Mouse (Mus musculus) cerebellum, adult 2 months (tissue): ENCODE measurements around the gene 4930578C19Rik. TPM values are rescaled to one million over a fixed set of nuclear protein-coding genes. Genes with fewer than 3 reads are reported as not detected.
"Not testable (repeated sequence)": the region's sequence is repeated elsewhere in the genome, so short reads cannot be mapped to it uniquely, and the experiment has no call there.

Source experiments
- DNase-seq, 2 experiments: peaks; one replicate each; pipeline ENCODE4 v3.0.0; 2021
- H3K27ac ChIP-seq: fragments of 200-500 bp; 2 replicates; pipeline ENCODE4 v1.5.1; 2012; ENCODE audit warnings: low read length, control low read depth, inconsistent platforms; ENCODE audit not compliant: insufficient read depth
- H3K27me3 ChIP-seq: fragments of 200-500 bp; 2 replicates; pipeline ENCODE4 v1.6.1; 2012; ENCODE audit warnings: inconsistent platforms, mild to moderate bottlenecking, low read length, moderate library complexity; ENCODE audit not compliant: control insufficient read depth, insufficient read depth
- H3K4me1 ChIP-seq: fragments of 200-500 bp; 2 replicates; pipeline ENCODE4 v1.6.1; 2011; ENCODE audit warnings: low read length; ENCODE audit not compliant: control insufficient read depth, insufficient read depth
- H3K4me3 ChIP-seq: fragments of 200-500 bp; replicated peaks from 2 replicates; pipeline ENCODE3; 2011; ENCODE audit warnings: mild to moderate bottlenecking, low read depth, low read length, control low read depth; ENCODE audit not compliant: insufficient read depth
- CTCF ChIP-seq: fragments of 200-500 bp; IDR thresholded peaks from 2 replicates; pipeline ENCODE4 v1.5.1; 2011; ENCODE audit warnings: low read depth, mild to moderate bottlenecking, control low read depth, low read length, moderate library complexity, borderline replicate concordance; ENCODE audit not compliant: insufficient read depth
- POLR2A ChIP-seq: fragments of 200-500 bp; IDR thresholded peaks from 2 replicates; pipeline ENCODE4 v1.6.1; 2011; ENCODE audit warnings: low read length, control low read depth, borderline replicate concordance; ENCODE audit not compliant: insufficient read depth
- WGBS: fragments of 180-500 bp; shearing (Covaris S2); methylation state at CpG from one replicate; pipeline ENCODE4 v1.1.7; 2018; 5-methylcytosine and 5-hydroxymethylcytosine counted together
- polyA plus RNA-seq: library from polyadenylated mRNA; depleted of rRNA; stranded (reverse); fragments of >200 nt; gene quantifications from 2 replicates; pipeline ENCODE4 v1.2.3, GENCODE M21; 2012

The 4930578C19Rik gene
- polyA plus RNA-seq, 1 experiment, result 1.2 TPM

DNA sequence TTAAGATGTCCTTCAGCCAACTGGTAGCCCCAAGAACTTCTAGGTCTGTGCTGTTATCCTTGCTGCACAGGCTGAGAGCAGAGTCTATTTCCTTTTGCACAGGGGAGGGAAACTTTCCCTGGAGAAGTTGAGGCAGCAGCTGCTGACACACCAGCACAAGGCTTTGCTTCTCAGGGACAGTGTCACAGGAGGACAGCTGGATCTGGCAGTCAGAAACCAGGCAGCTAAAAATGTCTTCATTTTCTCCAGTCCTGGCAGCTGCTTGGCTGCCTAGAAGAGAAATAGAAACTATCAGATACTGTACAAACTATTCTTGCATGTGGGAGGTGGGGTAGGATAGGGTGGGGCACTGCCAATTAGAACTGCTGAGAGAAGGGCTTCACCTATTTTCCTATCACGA, 42.2 kb downstream of the 4930578C19Rik start:
- no peak for DNase-seq
- Histone ChIP-seq H3K4me1 (peaks cover 14% of the 10 kb centered on the region; the same call in 1 of the 2 replicates), H3K4me3 (no peak overlapping the region), H3K27ac (0 out of 2 replicates have a peak overlapping the region, but pooled peaks have one; percentile 13), H3K27me3 (no peaks in the 10 kb centered on the region)
- 33% methylated on average over 1 of the region's 1 CpGs for WGBS
- TF ChIP-seq CTCF, result no peak
- no peak for TF ChIP-seq POLR2A

- DNase-seq, result no peak
- Histone ChIP-seq H3K27me3 (no peaks in the 10 kb centered on the region), H3K27ac (no peak overlapping the region), H3K4me3 (no peak overlapping the region), H3K4me1 (peaks cover 3% of the 10 kb centered on the region; the same call in 1 of the 2 replicates)
- TF ChIP-seq POLR2A, result no peak
- no peak for TF ChIP-seq CTCF
- 100% methylated on average over 2 of the region's 2 CpGs for WGBS
Measured at GRCm38 (mm10) chrX:18414560-18414959, 46.6 kb downstream of the 4930578C19Rik start.

- Histone ChIP-seq H3K27ac (peak overlapping the region; percentile 67), H3K4me1 (peaks cover 3% of the 10 kb centered on the region; the same call in 1 of the 2 replicates), H3K4me3 (no peak overlapping the region), H3K27me3 (no peaks in the 10 kb centered on the region)
- no peak for TF ChIP-seq POLR2A
- TF ChIP-seq CTCF, result no peak
- peak; percentile 62 to 76 for DNase-seq
- 28% methylated on average over 10 of the region's 10 CpGs for WGBS
Measured at GRCm38 (mm10) chrX:18411071-18411840, 49.9 kb downstream of the 4930578C19Rik start.

DNA sequence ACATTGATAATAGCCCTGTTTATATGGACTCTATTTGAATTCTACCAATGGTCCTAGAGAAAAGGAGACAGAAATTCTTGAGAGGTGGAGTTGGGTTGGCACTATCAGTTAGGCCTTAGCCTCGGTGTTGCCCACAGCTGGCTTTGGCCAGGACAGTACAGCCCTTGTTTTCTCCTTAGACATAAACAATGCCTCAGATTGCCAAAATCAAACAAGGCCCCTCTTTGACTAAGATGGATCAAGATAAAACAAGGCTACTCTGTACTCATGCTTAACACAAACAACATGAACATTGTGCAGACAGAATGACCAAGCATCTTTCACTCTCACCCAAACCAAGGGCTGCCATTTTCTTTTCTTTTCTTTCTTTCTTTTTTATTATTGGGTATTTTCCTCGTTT, 51.6 kb downstream of the 4930578C19Rik start:
- Histone ChIP-seq H3K27ac (no peak overlapping the region), H3K4me1 (peaks cover 3% of the 10 kb centered on the region; the same call in 1 of the 2 replicates), H3K27me3 (no peaks in the 10 kb centered on the region), H3K4me3 (no peak overlapping the region)
- 79% methylated on average over 2 of the region's 2 CpGs for WGBS
- TF ChIP-seq POLR2A (no peak), CTCF (no peak)
- DNase-seq, result no peak

- 83% methylated on average over 10 of the region's 10 CpGs for WGBS
- H3K27ac ChIP-seq, result no peak overlapping the region
- H3K27me3 ChIP-seq, result no peaks in the 10 kb centered on the region
- TF ChIP-seq CTCF (no peak), POLR2A (no peak)
- H3K4me1 ChIP-seq, result no peaks in the 10 kb centered on the region
- no peak for DNase-seq
- H3K4me3 ChIP-seq, result no peak overlapping the region
Measured at GRCm38 (mm10) chrX:18402296-18402695, 58.9 kb downstream of the 4930578C19Rik start.

DNA sequence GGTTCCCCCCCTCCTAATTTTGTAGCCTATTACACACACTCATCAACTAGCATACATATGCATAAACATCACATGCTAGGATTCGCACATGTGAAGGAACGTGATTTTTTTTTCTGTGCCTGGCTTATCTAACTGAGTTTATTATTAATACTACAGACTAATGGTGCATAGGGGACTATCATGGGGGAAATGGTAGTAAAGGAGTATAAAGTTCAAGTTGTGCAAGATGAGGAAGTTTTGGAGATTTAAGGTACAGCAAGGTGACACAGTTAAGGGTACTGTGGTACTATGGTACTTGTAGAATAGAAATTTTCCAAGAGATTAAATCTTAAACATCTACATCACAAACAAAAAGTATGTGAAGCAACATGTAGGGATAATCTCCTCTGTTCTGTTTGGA, 64.5 kb downstream of the 4930578C19Rik start:
- no peak for DNase-seq
- Histone ChIP-seq H3K27me3 (no peaks in the 10 kb centered on the region), H3K4me1 (no peaks in the 10 kb centered on the region), H3K4me3 (no peak overlapping the region), H3K27ac (no peak overlapping the region)
- TF ChIP-seq CTCF, result no peak
- no peak for TF ChIP-seq POLR2A
- WGBS, result 88% methylated on average over 2 of the region's 2 CpGs

DNA sequence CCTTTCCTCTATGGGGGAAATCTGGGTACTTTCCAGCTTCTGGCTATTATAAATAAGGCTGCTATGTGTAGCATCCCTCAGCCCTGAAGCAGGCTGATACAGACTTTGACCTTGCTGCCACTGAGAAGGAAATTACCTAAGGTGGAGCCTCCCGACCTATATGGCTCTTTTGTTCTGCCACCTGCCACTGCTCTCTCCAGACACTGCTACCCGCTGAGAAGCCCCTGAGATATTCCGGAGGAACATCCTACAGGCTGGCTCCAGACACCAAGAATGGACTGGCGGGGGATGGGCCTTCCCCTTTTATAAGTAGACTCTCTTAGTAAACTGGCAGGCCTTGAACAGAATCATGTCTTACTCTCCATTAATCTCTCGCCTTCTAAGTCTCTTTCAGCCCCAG, 77.0 kb downstream of the 4930578C19Rik start:
- H3K27ac ChIP-seq, DNase-seq: not testable (repeated sequence)
- WGBS, result 57% methylated on average over 5 of the region's 5 CpGs

More for the DNA sequence above, 77.0 kb downstream of the 4930578C19Rik start:
- not testable (repeated sequence) for H3K4me1 ChIP-seq, H3K4me3 ChIP-seq, H3K27me3 ChIP-seq
